Mouse (Mus musculus): ENCODE measurements around the gene Nudt6. TPM values are rescaled to one million over a fixed set of nuclear protein-coding genes. Genes with fewer than 3 reads are reported as not detected.

The Nudt6 gene
- total RNA-seq (2023) = 3.8 and 4.1 TPM in 2 replicates

GRCm38 (mm10) chr3:37420072-37420471 is at the start of gene Nudt6:
Gene Nudt6, minus strand, starts transcription at chr3:37420211.

DNA sequence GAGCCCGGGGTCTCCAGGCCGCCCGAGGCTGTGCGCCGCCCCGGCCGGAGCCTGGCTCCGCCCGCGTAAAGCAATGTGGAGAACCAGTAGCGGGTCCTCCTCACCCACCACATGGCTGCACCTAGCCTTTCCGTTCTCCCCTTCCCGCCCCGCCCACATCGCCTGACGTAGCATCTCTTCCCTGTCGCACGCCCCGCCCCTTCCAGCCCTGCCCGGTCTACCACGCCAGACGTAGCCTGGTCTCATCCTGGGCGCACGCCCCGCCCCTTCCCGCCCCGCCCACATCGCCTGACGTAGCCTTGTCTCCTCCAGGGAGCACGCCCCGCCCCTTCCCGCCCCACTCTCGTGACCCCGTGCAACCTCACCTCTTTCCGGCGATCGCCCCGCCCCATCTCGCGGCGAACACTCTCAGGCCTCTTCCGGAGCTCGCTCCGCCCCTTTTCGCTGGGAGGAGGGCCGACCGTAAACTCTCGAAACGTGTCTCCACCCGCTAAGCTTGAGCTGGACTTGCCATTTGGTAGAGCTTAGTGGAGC is 486 bp downstream of the Nudt6 start, which contains the start of gene Spata5:
TSS of gene Spata5 (plus strand) at position 439 of the 534 bp plus-strand sequence.

Other genes starting within 250 kb of the Nudt6 start
- not detected in 2 replicates for gene Il21, start 187.6 kb downstream of the Nudt6 start, total RNA-seq (2023)
- 0.16 and 0.57 TPM in 2 replicates for gene Bbs12, start 107.7 kb downstream of the Nudt6 start, total RNA-seq (2023)
- gene Cetn4, start 107.5 kb downstream of the Nudt6 start, total RNA-seq (2023) = 1.1 TPM in 1 of 2 replicates, not detected in the other
- not detected in 2 replicates for gene Fgf2, start 71.9 kb downstream of the Nudt6 start, total RNA-seq (2023)
- gene Spata5, start 315 bp downstream of the Nudt6 start, total RNA-seq (2023) = 18.9 and 31.6 TPM in 2 replicates
- gene Spry1, start 219.7 kb upstream of the Nudt6 start, total RNA-seq (2023) = 2.6 and 3.9 TPM in 2 replicates